Mouse (Mus musculus): Measurements from ENCODE around the gene Tfap2c. TPM values are rescaled to one million over a fixed set of nuclear protein-coding genes. Genes with fewer than 3 reads are reported as not detected.

The Tfap2c gene
- polyA plus RNA-seq, 1 experiment from 2014 or later, result 0.78 TPM

- H3K36me3 ChIP-seq, result no peaks in the 10 kb centered on the region
- no peak overlapping the region for H3K27ac ChIP-seq (replicated peaks)
- no peak for ATAC-seq (ENCODE audit: low FRiP score, low read depth)
- H3K9me3 ChIP-seq, result 0 out of 2 replicates have a peak, but pooled peaks cover 7% of the 10 kb centered on the region
- H3K4me2 ChIP-seq, result no peak overlapping the region
- WGBS, result 28% methylated on average over 4 of the region's 4 CpGs
- no peak overlapping the region for H3K9ac ChIP-seq
- no peak overlapping the region for H3K4me3 ChIP-seq
- H3K27me3 ChIP-seq, result peaks cover 54% of the 10 kb centered on the region
- peaks cover 10% of the 10 kb centered on the region for H3K4me1 ChIP-seq (replicated peaks)
Observed at GRCm38 (mm10) chr2:172543987-172544386, 5.4 kb upstream of the Tfap2c start.

- Histone ChIP-seq H3K9ac (no peak overlapping the region), H3K4me1 (replicated peaks) (peaks cover 16% of the 10 kb centered on the region), H3K4me2 (no peak overlapping the region), H3K9me3 (0 out of 2 replicates have a peak, but pooled peaks cover 5% of the 10 kb centered on the region), H3K27ac (replicated peaks) (no peak overlapping the region), H3K4me3 (no peak overlapping the region), H3K36me3 (no peaks in the 10 kb centered on the region), H3K27me3 (peaks cover 58% of the 10 kb centered on the region)
- ATAC-seq (ENCODE audit: low FRiP score, low read depth), result no peak
- 8% methylated on average over 6 of the region's 6 CpGs for WGBS
Observed at GRCm38 (mm10) chr2:172544601-172545127, 4.7 kb upstream of the Tfap2c start.

- no peaks in the 10 kb centered on the region for H3K9me3 ChIP-seq
Observed at GRCm38 (mm10) chr2:172545592-172546235, 3.7 kb upstream of the Tfap2c start.

GRCm38 (mm10) chr2:172546551-172546950 lies 2.8 kb upstream of the Tfap2c start:
- 8% methylated on average over 16 of the region's 16 CpGs for WGBS
- no peak overlapping the region for H3K4me3 ChIP-seq
- H3K27me3 ChIP-seq, result peaks cover 76% of the 10 kb centered on the region
- no peak overlapping the region for H3K4me2 ChIP-seq
- no peak overlapping the region for H3K27ac ChIP-seq (replicated peaks)
- ATAC-seq (ENCODE audit: low FRiP score, low read depth), result no peak
- no peaks in the 10 kb centered on the region for H3K9me3 ChIP-seq
- H3K36me3 ChIP-seq, result no peaks in the 10 kb centered on the region
- H3K4me1 ChIP-seq (replicated peaks), result peaks cover 32% of the 10 kb centered on the region
- no peak overlapping the region for H3K9ac ChIP-seq

More at GRCm38 (mm10) chr2:172545592-172546235, 3.7 kb upstream of the Tfap2c start:
- Histone ChIP-seq H3K27me3 (peaks cover 69% of the 10 kb centered on the region), H3K4me2 (no peak overlapping the region), H3K4me1 (replicated peaks) (peaks cover 24% of the 10 kb centered on the region), H3K36me3 (no peaks in the 10 kb centered on the region), H3K27ac (replicated peaks) (no peak overlapping the region), H3K9ac (no peak overlapping the region), H3K4me3 (no peak overlapping the region)
- ATAC-seq (ENCODE audit: low FRiP score, low read depth), result no peak
- 2% methylated on average over 35 of the region's 35 CpGs for WGBS

- Histone ChIP-seq H3K4me3 (no peak overlapping the region), H3K4me1 (replicated peaks) (peaks cover 33% of the 10 kb centered on the region), H3K27ac (replicated peaks) (no peak overlapping the region), H3K27me3 (peaks cover 81% of the 10 kb centered on the region), H3K9ac (no peak overlapping the region), H3K36me3 (no peaks in the 10 kb centered on the region), H3K9me3 (no peaks in the 10 kb centered on the region), H3K4me2 (no peak overlapping the region)
- 1% methylated on average over 21 of the region's 21 CpGs for WGBS
- no peak for ATAC-seq (ENCODE audit: low FRiP score, low read depth)
Observed at GRCm38 (mm10) chr2:172547116-172547515, 2.3 kb upstream of the Tfap2c start.

GRCm38 (mm10) chr2:172547807-172548586 lies 1.4 kb upstream of the Tfap2c start:
- ATAC-seq (ENCODE audit: low FRiP score, low read depth), result no peak
- no peak overlapping the region for H3K27ac ChIP-seq (replicated peaks)
- 5% methylated on average over 24 of the region's 27 CpGs for WGBS
- H3K36me3 ChIP-seq, result no peaks in the 10 kb centered on the region
- no peak overlapping the region for H3K9ac ChIP-seq
- H3K4me2 ChIP-seq, result no peak overlapping the region
- H3K4me3 ChIP-seq, result no peak overlapping the region
- peaks cover 89% of the 10 kb centered on the region for H3K27me3 ChIP-seq
- H3K9me3 ChIP-seq, result no peaks in the 10 kb centered on the region
- H3K4me1 ChIP-seq (replicated peaks), result peaks cover 33% of the 10 kb centered on the region

GRCm38 (mm10) chr2:172548672-172549255 lies 629 bp upstream of the Tfap2c start:
- H3K36me3 ChIP-seq, result no peaks in the 10 kb centered on the region
- ATAC-seq (ENCODE audit: low FRiP score, low read depth), result no peak
- H3K9me3 ChIP-seq, result no peaks in the 10 kb centered on the region
- peak overlapping the region; percentile 17; the same call in 1 of the 2 replicates for H3K4me3 ChIP-seq
- under 1% methylated on average over 27 of the region's 27 CpGs for WGBS
- H3K27me3 ChIP-seq, result peaks cover 91% of the 10 kb centered on the region
- no peak overlapping the region for H3K27ac ChIP-seq (replicated peaks)
- peaks cover 33% of the 10 kb centered on the region for H3K4me1 ChIP-seq (replicated peaks)
- H3K9ac ChIP-seq, result no peak overlapping the region
- H3K4me2 ChIP-seq, result no peak overlapping the region

- Histone ChIP-seq H3K36me3 (no peaks in the 10 kb centered on the region), H3K4me1 (replicated peaks) (peaks cover 33% of the 10 kb centered on the region), H3K4me3 (peak overlapping the region; percentile 17), H3K9me3 (no peaks in the 10 kb centered on the region), H3K4me2 (peak overlapping the region; percentile 24), H3K27ac (replicated peaks) (no peak overlapping the region), H3K27me3 (peaks cover 89% of the 10 kb centered on the region), H3K9ac (no peak overlapping the region)
- ATAC-seq (ENCODE audit: low FRiP score, low read depth), result 0 out of 2 replicates have a peak, but pooled peaks have one; percentile 57
- WGBS, result under 1% methylated on average over 60 of the region's 62 CpGs
Observed at GRCm38 (mm10) chr2:172550364-172551080, 1.1 kb downstream of the Tfap2c start.

- Histone ChIP-seq H3K27ac (replicated peaks) (no peak overlapping the region), H3K9me3 (no peaks in the 10 kb centered on the region), H3K36me3 (no peaks in the 10 kb centered on the region), H3K4me1 (replicated peaks) (peaks cover 33% of the 10 kb centered on the region), H3K9ac (no peak overlapping the region), H3K4me2 (peak overlapping the region; percentile 24), H3K27me3 (peaks cover 89% of the 10 kb centered on the region), H3K4me3 (peak overlapping the region; percentile 17; the same call in 1 of the 2 replicates)
- under 1% methylated on average over 57 of the region's 57 CpGs for WGBS
- no peak for ATAC-seq (ENCODE audit: low FRiP score, low read depth)
Observed at GRCm38 (mm10) chr2:172551081-172551720, 1.8 kb downstream of the Tfap2c start.

GRCm38 (mm10) chr2:172551872-172552271 lies 2.5 kb downstream of the Tfap2c start:
- Histone ChIP-seq H3K9me3 (no peaks in the 10 kb centered on the region), H3K27me3 (peaks cover 86% of the 10 kb centered on the region), H3K4me2 (no peak overlapping the region), H3K36me3 (no peaks in the 10 kb centered on the region), H3K4me1 (replicated peaks) (peaks cover 33% of the 10 kb centered on the region), H3K9ac (no peak overlapping the region), H3K4me3 (no peak overlapping the region), H3K27ac (replicated peaks) (no peak overlapping the region)
- 2% methylated on average over 14 of the region's 14 CpGs for WGBS
- no peak for ATAC-seq (ENCODE audit: low FRiP score, low read depth)

- WGBS, result 4% methylated on average over 6 of the region's 6 CpGs
- Histone ChIP-seq H3K4me1 (replicated peaks) (peaks cover 27% of the 10 kb centered on the region), H3K4me2 (no peak overlapping the region), H3K27me3 (peaks cover 85% of the 10 kb centered on the region), H3K9me3 (no peaks in the 10 kb centered on the region), H3K4me3 (no peak overlapping the region), H3K36me3 (no peaks in the 10 kb centered on the region), H3K27ac (replicated peaks) (no peak overlapping the region), H3K9ac (no peak overlapping the region)
- no peak for ATAC-seq (ENCODE audit: low FRiP score, low read depth)
Observed at GRCm38 (mm10) chr2:172552666-172553065, 3.3 kb downstream of the Tfap2c start.

Data from hindbrain, embryonic 15.5 days (tissue).